Mouse (Mus musculus) thymus, adult 2 months (tissue): ENCODE measurements around the gene Utrn.

Source experiments
- CTCF ChIP-seq: fragments of 200-500 bp; IDR thresholded peaks from 2 replicates; pipeline ENCODE4 v1.5.1; 2012; ENCODE audit warnings: mild to moderate bottlenecking, control low read depth, low read length, moderate library complexity, borderline replicate concordance; ENCODE audit not compliant: control insufficient read depth, poor library complexity, insufficient read depth; ENCODE audit errors: extremely low read depth
- POLR2A ChIP-seq: fragments of 200-500 bp; IDR thresholded peaks from 2 replicates; pipeline ENCODE4 v1.6.1; 2012; ENCODE audit warnings: mild to moderate bottlenecking, low read length, control low read depth, moderate library complexity; ENCODE audit not compliant: control insufficient read depth, poor library complexity, insufficient read depth; ENCODE audit errors: extremely low read depth

DNA sequence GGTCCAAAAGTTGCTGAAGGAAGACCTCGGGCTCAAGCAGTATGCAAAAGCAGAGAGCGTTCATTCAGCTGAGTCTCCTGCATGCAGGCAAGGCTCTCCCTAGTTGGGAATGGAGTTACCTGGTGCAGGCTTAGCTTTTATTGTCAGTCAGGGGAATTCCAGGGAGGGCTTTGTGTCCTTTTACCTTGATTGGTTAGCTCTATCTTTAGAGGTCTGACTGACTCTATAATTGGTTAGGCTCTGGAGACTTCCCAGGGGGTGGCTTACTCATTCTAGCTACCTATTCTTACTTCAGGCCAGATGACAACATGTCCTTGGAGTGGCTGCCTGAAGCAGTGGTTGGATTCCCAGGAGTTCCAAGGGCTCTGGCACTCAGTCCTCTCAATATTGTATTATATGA, 40.7 kb upstream of the Utrn start:
- TF ChIP-seq CTCF, result no peak
- no peak for TF ChIP-seq POLR2A
